Mouse (Mus musculus) heart, postnatal 4 days (tissue): Measurements from ENCODE around the gene Prmt3. TPM values are rescaled to one million over a fixed set of nuclear protein-coding genes. Genes with fewer than 3 reads are reported as not detected.
A peak's percentile ranks its signal among the peaks of the same experiment; 100 is the strongest.

ENCODE experiments used
- DNase-seq: peaks from one replicate; pipeline ENCODE4 v3.0.0; 2021
- total RNA-seq, 2 experiments: library from RNA; stranded (reverse); gene quantifications; 2 replicates each; pipeline ENCODE4 v1.2.3; 2021

Prmt3 gene
- total RNA-seq: 10 to 100 TPM; 21.9 to 22.2 TPM

DNA sequence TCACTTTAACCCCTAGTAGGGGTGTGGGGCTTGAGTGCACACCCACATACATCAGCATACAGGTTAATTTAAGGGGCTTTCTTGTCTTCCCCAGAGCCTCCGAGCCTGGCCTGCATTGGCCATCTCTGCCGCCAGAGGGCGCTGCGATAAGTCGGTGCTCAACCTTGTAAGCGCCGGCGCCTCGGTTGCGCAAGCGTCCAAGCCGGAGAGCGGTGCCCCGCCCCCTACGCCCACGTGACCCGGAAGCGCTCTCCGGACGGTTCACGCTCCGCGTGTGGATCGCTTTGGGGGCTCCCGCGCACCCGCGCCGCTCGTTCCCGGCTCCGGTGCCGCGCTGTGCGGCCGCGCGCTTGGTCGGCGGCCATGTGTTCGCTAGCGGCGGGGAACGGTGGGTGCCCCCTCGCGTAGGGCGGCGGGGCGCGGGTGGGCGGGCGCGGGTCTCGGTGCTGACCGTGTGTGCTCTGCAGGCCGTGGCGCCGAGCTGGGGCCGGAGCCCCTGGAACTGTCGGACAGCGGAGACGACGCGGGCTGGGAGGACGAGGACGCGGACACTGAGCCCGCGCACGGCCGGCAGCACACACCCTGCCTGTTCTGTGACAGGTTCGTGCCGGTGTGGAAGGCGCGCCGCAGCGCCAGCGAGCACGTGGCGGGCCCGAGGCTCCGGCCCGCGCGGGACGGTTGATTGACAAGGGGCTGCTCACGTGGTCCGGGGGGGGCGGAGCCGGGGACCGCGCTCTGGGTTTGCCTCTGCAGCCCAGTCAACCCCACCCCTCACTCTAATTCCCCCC is at the start of gene Prmt3:
Gene Prmt3, plus strand, starts transcription at position 233 of the 788 bp plus-strand sequence.
- peak; percentile 98 for DNase-seq

DNA sequence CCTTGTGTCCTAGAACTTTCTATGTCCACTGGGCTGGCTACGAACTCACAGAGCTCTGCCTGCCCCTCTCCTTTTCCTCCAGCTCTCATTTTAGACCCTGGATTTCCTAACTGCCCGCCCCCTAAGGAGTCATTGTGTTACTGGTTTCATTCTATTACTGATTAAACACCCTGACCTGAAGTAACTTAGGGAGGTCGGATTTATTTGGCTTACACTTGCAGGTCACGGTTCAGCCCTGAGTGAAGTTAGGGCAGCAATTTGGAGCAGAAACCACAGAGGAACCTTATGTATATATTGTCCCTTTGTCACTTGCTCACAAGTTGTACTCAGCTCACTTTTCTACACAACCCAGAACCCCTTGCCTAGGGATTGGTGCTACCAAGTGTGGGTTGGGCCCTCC is 43.8 kb upstream of the Prmt3 start:
- DNase-seq: no peak

GRCm38 (mm10) chr7:49739448-49739847 is 38.7 kb upstream of the Prmt3 start:
- no peak for DNase-seq

- DNase-seq: no peak
These were observed 36.7 kb upstream of the Prmt3 start for GRCm38 (mm10) chr7:49741474-49741873.

DNA sequence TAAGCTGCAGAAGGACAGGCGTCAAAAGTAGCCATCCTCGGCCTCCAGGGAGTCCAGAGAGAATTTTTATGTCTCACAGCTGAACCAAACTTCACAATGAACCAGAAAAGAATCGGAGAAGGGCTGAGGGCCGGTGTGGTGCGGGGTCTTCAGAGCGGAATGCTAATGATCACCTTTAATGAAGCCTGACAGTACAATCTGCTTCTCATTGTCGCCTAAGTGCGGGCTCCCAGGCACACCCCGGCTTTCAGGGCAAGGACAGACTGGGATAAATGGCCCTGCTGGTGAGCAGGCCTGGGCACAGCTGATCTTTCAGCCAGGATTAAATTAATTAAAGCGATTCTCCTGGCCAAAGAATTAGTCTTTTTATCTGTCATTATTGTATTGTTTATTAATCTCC is 36.2 kb upstream of the Prmt3 start:
- DNase-seq: no peak

GRCm38 (mm10) chr7:49751148-49751547 is 27.0 kb upstream of the Prmt3 start:
- DNase-seq: peak; percentile 37

DNA sequence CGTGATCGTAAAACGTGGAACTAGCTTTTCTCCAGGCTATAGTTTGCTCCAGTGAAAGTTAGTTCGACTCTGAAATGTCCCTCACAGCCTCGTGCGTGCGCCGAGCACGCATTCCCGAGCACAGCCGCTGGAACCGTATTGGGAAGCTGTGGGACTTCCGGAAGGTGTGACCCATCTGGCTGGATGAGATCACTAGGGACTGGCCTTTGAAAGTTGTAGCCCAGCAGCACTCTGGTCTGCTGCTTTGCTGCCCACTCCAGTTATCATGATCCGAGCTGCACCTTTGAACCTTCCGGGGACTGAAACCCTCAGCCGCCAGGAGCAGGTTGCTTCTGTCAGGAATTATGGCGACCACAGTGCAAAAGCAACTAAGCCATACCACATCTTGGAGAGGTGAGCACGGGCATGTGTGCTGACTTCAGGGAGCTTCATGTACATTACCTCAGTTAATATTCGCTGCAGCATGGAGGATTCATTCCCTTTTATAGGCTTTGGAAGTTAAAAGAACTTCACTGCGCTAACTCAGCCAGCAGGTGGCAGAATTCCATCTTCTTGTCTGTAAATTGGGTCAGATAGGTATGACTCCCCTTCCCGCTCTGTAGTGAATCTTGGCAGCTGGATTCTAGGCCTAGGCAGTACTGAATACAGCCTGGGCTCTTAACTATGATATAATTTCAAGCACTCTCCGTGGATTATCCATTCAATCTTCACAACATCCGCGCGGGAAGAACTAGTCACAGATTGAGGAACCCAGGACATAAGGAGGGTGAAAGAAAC is 25.2 kb upstream of the Prmt3 start:
- DNase-seq: peak; percentile 48

- DNase-seq: peak; percentile 71
These were observed 23.4 kb upstream of the Prmt3 start for GRCm38 (mm10) chr7:49754767-49755166.

DNA sequence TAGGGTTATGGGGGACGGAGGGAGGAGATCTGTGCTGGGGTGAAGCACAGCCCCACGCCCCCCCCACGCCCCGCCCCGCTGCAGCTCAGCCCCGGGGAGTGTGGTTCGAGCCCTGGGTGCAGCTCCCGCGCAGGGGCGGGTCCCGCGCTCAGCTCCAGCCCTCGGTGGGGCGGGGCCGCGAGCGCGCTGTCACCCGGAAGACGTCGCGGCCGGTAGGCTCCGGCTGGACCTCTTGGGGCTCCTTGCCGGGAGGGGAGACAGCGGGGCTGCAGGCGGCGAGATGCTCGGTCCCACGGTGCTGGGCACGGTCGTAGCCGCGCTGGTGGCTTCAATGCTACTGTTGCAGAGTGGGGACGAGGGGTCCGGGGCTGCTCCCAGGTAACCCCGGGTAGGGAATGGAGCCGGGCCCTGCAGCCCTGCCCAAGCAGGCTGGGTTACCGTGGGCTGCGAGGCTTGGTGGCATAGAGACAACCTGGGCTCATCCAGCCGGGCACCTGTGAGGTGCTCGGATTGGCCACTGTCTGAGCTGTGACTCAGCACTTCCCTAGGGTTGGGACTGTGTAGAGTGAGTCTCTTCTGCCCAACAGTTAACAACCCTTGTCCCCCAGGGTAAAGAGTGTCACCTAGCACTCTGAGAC is 19.1 kb upstream of the Prmt3 start, which contains the start of gene Htatip2:
Gene Htatip2, plus strand, starts transcription at position 182 of the 638 bp plus-strand sequence.
- peak; percentile 35 for DNase-seq

DNA sequence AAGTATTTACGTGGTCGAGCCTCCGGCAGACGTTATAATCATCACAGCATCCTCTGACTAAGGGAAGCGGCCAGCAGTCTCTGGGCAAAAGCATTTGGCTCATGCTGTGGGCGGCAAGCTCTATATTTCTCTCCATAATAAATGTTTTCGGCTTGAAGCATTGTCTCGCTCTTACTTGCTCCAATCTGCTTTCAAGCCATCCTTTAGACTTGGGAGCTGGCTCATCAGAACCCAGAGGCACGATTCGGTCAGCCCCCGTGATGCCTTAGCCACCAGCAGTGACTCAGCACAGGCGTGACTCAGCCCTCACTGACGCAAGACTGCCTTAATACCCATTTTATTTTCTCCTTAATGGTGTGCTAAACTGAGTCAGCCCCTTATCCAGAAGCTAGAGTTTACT is 15.5 kb upstream of the Prmt3 start:
- DNase-seq: no peak

GRCm38 (mm10) chr7:49764011-49764716 is 14.0 kb upstream of the Prmt3 start:
- DNase-seq: no peak

DNA sequence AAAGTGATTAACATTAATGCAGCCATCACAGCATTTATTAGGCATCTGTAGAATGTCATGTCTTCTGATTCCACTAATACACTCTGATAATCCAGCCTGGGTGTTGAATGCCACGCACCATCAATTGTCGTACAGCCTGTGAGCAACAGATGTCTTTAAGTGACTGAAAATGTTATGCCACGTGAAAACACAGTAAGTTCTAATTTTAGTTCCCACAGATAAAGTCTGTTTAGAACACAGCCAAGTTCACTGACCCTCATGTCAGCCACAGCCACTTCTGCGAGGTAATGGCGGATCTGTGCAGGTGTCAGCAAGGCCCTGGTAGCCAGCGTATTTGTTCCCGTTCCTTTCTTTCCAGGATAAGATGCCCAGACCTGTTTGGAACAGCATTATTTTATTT is 12.0 kb upstream of the Prmt3 start:
- DNase-seq: no peak

DNA sequence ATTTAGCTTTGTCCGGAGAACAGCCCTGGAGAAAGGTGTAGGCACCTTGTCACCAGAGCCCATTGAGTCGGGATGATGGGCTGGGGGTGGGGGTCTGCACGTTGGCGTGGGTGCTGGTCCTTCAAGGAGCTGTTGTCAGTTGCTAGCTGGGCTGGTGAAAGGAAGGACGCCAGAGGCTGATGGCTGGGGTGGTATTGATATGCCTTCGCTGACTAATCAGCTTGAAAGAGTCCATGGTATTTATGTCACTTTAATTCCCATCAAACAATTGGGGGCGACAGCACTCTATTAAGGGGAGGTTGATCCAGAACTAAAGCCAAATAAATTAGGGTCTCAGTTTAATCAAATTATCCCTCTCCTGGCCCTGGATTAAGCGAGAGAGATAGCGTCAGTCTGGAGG is 9.6 kb upstream of the Prmt3 start:
- DNase-seq: no peak

DNA sequence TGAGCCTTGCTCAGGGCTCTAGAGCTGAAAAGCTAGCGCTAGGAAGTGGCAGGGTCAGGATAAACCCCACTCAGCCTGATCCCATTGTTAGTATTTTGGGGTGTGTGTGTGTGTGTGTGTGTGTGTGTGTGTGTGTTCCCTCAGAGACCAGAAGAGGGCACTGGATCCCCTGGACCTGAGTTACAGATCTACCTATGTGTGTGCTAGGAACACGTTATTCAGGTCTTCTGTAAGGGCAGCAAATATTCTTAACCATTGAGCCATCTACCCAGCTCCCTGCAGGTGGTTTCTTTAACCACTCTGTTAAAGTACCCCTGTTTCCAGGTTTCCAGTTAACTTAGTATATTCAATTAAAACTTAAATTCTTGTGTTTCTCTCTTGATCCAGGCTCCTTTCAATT is 3.8 kb upstream of the Prmt3 start:
- DNase-seq: no peak

- DNase-seq: no peak
These were observed 561 bp upstream of the Prmt3 start for GRCm38 (mm10) chr7:49777585-49777984.

DNA sequence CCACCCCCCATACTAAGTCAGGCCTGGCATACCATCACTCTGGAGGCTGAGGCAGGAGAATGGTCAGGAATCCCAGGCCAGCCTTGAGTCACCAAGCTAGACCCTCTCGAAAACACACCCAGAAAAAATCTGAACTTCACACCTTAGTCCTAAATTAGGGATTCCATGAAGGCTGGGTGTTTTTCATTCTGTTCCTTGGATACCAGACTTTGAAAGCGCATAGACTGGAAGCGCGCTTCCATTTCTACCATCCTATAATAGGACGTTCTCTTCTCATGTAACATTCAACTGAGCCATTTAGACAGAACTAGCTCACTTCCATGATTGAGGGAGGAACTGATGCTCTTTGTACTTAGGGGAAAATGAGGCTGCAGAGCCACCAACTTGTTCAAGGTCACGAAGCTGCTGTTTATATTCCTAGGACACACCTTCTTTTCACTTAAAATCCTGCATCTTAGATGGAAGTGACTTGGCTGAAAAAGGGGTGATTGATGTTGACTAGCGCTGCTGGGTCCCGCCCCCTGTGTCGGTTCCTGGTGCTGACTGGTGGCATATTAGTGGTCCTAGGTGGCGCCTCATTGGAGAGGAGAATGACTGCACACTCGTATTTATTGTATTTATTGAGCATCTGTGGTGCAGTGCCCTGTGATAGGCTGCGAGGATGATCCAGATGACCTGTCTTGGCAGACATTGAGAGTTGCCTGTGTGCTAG is 914 bp downstream of the Prmt3 start:
- DNase-seq: no peak

DNA sequence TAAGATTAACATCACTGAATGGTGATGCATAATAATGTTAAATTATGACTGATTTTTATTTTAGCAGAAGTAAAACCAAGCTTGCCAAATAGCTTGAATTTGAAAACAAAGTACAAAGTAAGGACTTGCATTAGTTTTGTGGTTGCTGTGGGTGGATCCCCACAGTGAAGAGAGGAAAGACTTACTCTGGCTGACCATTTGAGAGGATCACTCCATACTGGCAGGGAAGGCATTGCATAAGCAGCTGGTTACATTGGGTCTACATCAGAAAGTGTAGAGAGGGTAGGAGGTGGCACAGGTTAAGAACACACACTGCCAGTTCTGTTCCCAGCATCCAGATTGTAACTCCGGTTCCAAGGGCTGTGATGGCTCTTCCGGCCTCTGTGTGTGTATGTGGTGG is 4.9 kb downstream of the Prmt3 start:
- DNase-seq: no peak

GRCm38 (mm10) chr7:49785141-49785540 is 7.0 kb downstream of the Prmt3 start:
- DNase-seq: no peak

DNA sequence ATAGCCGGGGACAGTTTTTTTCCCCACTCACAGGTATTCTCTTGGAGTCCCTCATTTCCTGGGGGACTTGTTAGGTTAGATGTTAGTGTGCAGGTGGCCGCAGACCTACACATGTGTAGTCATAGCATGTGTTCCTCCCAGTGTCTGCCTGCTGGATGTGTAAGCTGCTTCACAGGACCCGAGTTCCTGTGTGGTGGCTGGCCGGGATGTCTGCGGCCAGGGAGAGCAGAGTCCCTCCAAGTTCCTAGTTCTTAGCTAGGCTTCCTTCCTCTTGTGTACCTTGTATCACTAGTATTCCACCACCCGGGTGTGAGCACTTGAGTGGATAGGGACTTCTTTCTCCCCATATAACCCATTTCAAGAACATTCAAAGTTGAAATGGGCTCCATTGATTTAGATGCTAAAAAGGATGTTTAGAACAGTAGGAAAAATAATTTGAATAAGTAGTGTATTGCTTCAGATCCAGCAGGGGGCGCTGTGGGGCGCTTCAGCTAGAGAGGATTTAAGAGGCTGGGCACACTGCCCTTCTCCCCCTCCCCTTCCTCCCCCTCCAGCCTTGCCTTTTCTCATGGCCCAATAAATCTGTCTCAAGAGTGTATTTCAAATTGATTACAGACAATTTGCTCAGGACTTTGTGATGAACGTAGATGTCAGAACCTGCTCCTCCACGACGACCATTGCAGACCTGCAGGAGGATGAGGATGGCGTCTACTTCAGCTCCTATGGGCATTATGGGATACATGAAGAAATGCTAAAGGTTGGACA is 8.7 kb downstream of the Prmt3 start:
- peak; percentile 68 for DNase-seq

GRCm38 (mm10) chr7:49787383-49787645 is 9.2 kb downstream of the Prmt3 start:
- DNase-seq: no peak

DNA sequence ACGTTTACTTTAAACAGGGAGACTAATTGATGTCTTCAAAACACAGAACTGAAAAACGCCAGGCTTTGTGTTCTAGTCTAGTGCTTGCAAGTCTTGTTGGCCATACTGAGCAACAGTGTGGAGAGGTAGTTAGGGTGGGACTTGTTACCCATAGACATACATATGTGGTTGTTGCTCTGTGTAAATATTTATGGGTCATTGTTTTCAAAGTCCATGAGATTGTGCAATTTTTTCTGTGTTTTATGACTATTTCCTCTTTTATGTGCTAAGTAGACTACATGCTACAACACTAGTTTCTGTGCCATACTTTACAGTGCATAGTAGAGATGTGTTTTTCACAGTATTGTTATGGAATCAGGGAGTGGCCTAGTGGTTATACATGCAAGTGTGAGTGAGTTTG is 16.2 kb downstream of the Prmt3 start:
- no peak for DNase-seq
